Mouse (Mus musculus) kidney, adult 2 months (tissue): ENCODE data around the gene Oas1a.

Experiments used
- CTCF ChIP-seq: fragments of 200-500 bp; conservative IDR thresholded peaks from 2 replicates; pipeline ENCODE4 v1.5.1; 2011; ENCODE audit warnings: low read depth, mild to moderate bottlenecking, control low read depth, low read length, moderate library complexity, mixed read lengths; ENCODE audit not compliant: insufficient read depth, insufficient read length
- POLR2A ChIP-seq: fragments of 200-500 bp; IDR thresholded peaks from one replicate; pipeline ENCODE4 v1.6.1; 2011; ENCODE audit warnings: low read depth, low read length, control low read depth

DNA sequence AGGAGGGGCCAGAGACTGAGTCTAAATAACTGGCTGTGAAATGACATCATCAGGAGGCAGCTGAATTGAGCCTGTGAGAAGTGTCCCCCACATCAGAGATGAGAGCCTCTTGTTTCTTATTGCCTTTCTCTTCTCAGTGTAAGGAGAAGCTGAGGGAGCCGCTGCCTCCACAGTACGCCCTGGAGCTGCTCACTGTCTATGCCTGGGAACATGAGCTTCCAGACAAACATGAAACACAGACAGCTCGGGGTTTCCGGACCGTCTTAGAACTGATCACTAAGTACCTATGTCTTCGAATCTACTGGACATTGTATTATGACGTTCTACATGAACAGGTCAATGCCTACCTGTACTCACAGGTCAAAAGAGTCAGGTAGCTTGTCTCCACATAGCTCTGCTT, 36.5 kb downstream of the Oas1a start:
- no peak for TF ChIP-seq CTCF
- no peak for TF ChIP-seq POLR2A
